Mouse (Mus musculus) ES-E14 (cell line): ENCODE measurements around the gene Supt5.

Source experiments
- CHD2 ChIP-seq: IDR thresholded peaks from 2 replicates; pipeline ENCODE4 v1.6.1; 2014; ENCODE audit warnings: mild to moderate bottlenecking, low read depth, low read length, inconsistent platforms
- MAFK ChIP-seq: IDR thresholded peaks from 2 replicates; pipeline ENCODE4 v1.6.1; 2014; ENCODE audit warnings: mild to moderate bottlenecking, low read depth, low read length, inconsistent platforms; ENCODE audit not compliant: insufficient read depth
- ZC3H11A ChIP-seq: IDR thresholded peaks from 2 replicates; pipeline ENCODE4 v1.6.1; 2012; ENCODE audit warnings: low read depth, mild to moderate bottlenecking, inconsistent platforms, low read length, borderline replicate concordance

DNA sequence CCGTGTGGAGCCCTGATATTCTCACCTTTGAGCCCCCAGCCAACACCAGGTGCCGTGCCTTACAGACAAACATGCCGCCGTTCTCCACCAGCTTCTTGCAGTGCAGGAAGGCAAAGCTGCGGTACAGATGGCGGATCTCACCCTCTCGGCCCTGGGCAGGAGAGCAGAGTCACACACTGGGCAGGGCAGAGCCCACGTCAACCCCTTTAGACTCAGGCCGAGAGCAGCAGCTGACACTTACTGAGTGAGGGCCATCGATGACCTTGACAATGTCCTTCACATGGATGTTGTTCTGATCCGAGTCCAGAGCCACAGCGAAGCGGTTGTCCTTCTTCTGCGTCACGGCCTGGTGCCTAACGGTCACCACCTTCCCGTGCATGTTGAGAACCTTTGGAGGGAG is 19.8 kb downstream of the Supt5 start:
- TF ChIP-seq CHD2 (no peak), ZC3H11A (no peak), MAFK (no peak)
